Mouse (Mus musculus): ENCODE results near the gene Cyp2j13. TPM values are rescaled to one million over a fixed set of nuclear protein-coding genes. Genes with fewer than 3 reads are reported as not detected.
"Not testable (repeated sequence)": the region's sequence is repeated elsewhere in the genome, so short reads cannot be mapped to it uniquely, and the experiment has no call there.

The Cyp2j13 gene
- polyA plus RNA-seq, 1 experiment from 2014 or later: 8.6 TPM

GRCm38 (mm10) chr4:96060106-96060505 is 17.2 kb downstream of the Cyp2j13 start:
- no peak overlapping the region for H3K4me3 ChIP-seq (replicated peaks; ENCODE audit: low read depth, low read length)
- H3K9ac ChIP-seq (ENCODE audit: low read depth, low read length): no peak overlapping the region
- ATAC-seq (replicated peaks; ENCODE audit: low FRiP score, low read depth) (no peak), DNase-seq (ENCODE audit: low spot score) (no peak)
- no peak overlapping the region for H3K4me2 ChIP-seq (ENCODE audit: low read length)
- H3K4me1 ChIP-seq (replicated peaks; ENCODE audit: insufficient read depth, low read length): no peaks in the 10 kb centered on the region
- no peaks in the 10 kb centered on the region for H3K27me3 ChIP-seq (ENCODE audit: insufficient read depth, low read length)
- H3K9me3 ChIP-seq (replicated peaks; ENCODE audit: low read length): no peaks in the 10 kb centered on the region
- H3K27ac ChIP-seq: no peak overlapping the region
- no peak for TF ChIP-seq CTCF (IDR thresholded peaks at IDR 0.05; ENCODE audit: low read depth)
- 67% methylated on average over 2 of the region's 2 CpGs for WGBS
- H3K36me3 ChIP-seq (ENCODE audit: insufficient read depth, low read length): no peaks in the 10 kb centered on the region

GRCm38 (mm10) chr4:96028412-96028811 is 48.9 kb downstream of the Cyp2j13 start:
- Histone ChIP-seq H3K4me2 (ENCODE audit: low read length) (no peak overlapping the region), H3K36me3 (ENCODE audit: insufficient read depth, low read length) (no peaks in the 10 kb centered on the region), H3K9me3 (replicated peaks; ENCODE audit: low read length) (no peaks in the 10 kb centered on the region), H3K27me3 (ENCODE audit: insufficient read depth, low read length) (no peaks in the 10 kb centered on the region), H3K27ac (no peak overlapping the region), H3K9ac (ENCODE audit: low read depth, low read length) (no peak overlapping the region), H3K4me1 (replicated peaks; ENCODE audit: insufficient read depth, low read length) (no peaks in the 10 kb centered on the region), H3K4me3 (replicated peaks; ENCODE audit: low read depth, low read length) (no peak overlapping the region)
- no peak for ATAC-seq (replicated peaks; ENCODE audit: low FRiP score, low read depth)
- no peak for TF ChIP-seq CTCF (IDR thresholded peaks at IDR 0.05; ENCODE audit: low read depth)
- WGBS: 86% methylated on average over 1 of the region's 1 CpGs
- no peak for DNase-seq (ENCODE audit: low spot score)

GRCm38 (mm10) chr4:96022803-96023202 is 54.5 kb downstream of the Cyp2j13 start:
- H3K36me3 ChIP-seq (ENCODE audit: insufficient read depth, low read length): no peaks in the 10 kb centered on the region
- TF ChIP-seq CTCF (IDR thresholded peaks at IDR 0.05; ENCODE audit: low read depth): peak; percentile 72
- H3K27me3 ChIP-seq (ENCODE audit: insufficient read depth, low read length): no peaks in the 10 kb centered on the region
- peak; percentile 42 for DNase-seq (ENCODE audit: low spot score)
- H3K4me2 ChIP-seq (ENCODE audit: low read length): no peak overlapping the region
- no peaks in the 10 kb centered on the region for H3K4me1 ChIP-seq (replicated peaks; ENCODE audit: insufficient read depth, low read length)
- H3K9me3 ChIP-seq (replicated peaks; ENCODE audit: low read length): no peaks in the 10 kb centered on the region
- H3K9ac ChIP-seq (ENCODE audit: low read depth, low read length): no peak overlapping the region
- no peak overlapping the region for H3K4me3 ChIP-seq (replicated peaks; ENCODE audit: low read depth, low read length)
- peak; percentile 57; the same call in 1 of the 2 replicates for ATAC-seq (replicated peaks; ENCODE audit: low FRiP score, low read depth)
- no peak overlapping the region for H3K27ac ChIP-seq

- Histone ChIP-seq H3K9me3 (replicated peaks; ENCODE audit: low read length) (no peaks in the 10 kb centered on the region), H3K9ac (ENCODE audit: low read depth, low read length) (no peak overlapping the region), H3K4me2 (ENCODE audit: low read length) (no peak overlapping the region), H3K36me3 (ENCODE audit: insufficient read depth, low read length) (0 out of 2 replicates have a peak, but pooled peaks cover 2% of the 10 kb centered on the region), H3K27me3 (ENCODE audit: insufficient read depth, low read length) (no peaks in the 10 kb centered on the region), H3K4me1 (replicated peaks; ENCODE audit: insufficient read depth, low read length) (no peaks in the 10 kb centered on the region), H3K27ac (no peak overlapping the region), H3K4me3 (replicated peaks; ENCODE audit: low read depth, low read length) (no peak overlapping the region)
- 93% methylated on average over 1 of the region's 1 CpGs for WGBS
- no peak for TF ChIP-seq CTCF (IDR thresholded peaks at IDR 0.05; ENCODE audit: low read depth)
- DNase-seq (ENCODE audit: low spot score) (no peak), ATAC-seq (replicated peaks; ENCODE audit: low FRiP score, low read depth) (no peak)
Measured at GRCm38 (mm10) chr4:96016875-96017274, 60.5 kb downstream of the Cyp2j13 start.

- WGBS: 94% methylated on average over 17 of the region's 17 CpGs
- not testable (repeated sequence) for H3K4me3 ChIP-seq (replicated peaks; ENCODE audit: low read depth, low read length); H3K27me3 ChIP-seq (ENCODE audit: insufficient read depth, low read length); DNase-seq (ENCODE audit: low spot score); H3K27ac ChIP-seq; H3K9ac ChIP-seq (ENCODE audit: low read depth, low read length); H3K36me3 ChIP-seq (ENCODE audit: insufficient read depth, low read length); H3K4me2 ChIP-seq (ENCODE audit: low read length); ATAC-seq (replicated peaks; ENCODE audit: low FRiP score, low read depth); H3K4me1 ChIP-seq (replicated peaks; ENCODE audit: insufficient read depth, low read length); H3K9me3 ChIP-seq (replicated peaks; ENCODE audit: low read length)
Measured at GRCm38 (mm10) chr4:95982221-95982620, 95.1 kb downstream of the Cyp2j13 start.

Other genes with a start within 250 kb of the Cyp2j13 start
- 23.3 and 25.4 TPM in 2 replicates for gene Hook1, start 110.3 kb downstream of the Cyp2j13 start, polyA plus RNA-seq (2015; fragmentation: Nextera tagmentation; extraction: Ambion mirVana)
- not detected in 2 replicates for gene Cyp2j12, start 63.6 kb upstream of the Cyp2j13 start, polyA plus RNA-seq (2015; fragmentation: Nextera tagmentation; extraction: Ambion mirVana)
- 0.08 and 0.20 TPM in 2 replicates for gene Cyp2j7, start 159.1 kb upstream of the Cyp2j13 start, polyA plus RNA-seq (2015; fragmentation: Nextera tagmentation; extraction: Ambion mirVana)